Mouse (Mus musculus): ENCODE results near the gene Mex3d. TPM values are rescaled to one million over a fixed set of nuclear protein-coding genes. Genes with fewer than 3 reads are reported as not detected.

Gene Mex3d
- polyA plus RNA-seq (2021; fragmentation: Nextera tagmentation): 2.4 and 2.6 TPM in 2 replicates
- long read RNA-seq, experiment 1, partial matches to known transcripts: 1 of 2 reads
- long read RNA-seq, experiment 1, other reads (novel, unspliced or antisense): 0 of 2 reads
- long read RNA-seq, experiment 2, partial matches to known transcripts: 0 of 4 reads
- long read RNA-seq, experiment 2, other reads (novel, unspliced or antisense): 3 of 4 reads

DNA sequence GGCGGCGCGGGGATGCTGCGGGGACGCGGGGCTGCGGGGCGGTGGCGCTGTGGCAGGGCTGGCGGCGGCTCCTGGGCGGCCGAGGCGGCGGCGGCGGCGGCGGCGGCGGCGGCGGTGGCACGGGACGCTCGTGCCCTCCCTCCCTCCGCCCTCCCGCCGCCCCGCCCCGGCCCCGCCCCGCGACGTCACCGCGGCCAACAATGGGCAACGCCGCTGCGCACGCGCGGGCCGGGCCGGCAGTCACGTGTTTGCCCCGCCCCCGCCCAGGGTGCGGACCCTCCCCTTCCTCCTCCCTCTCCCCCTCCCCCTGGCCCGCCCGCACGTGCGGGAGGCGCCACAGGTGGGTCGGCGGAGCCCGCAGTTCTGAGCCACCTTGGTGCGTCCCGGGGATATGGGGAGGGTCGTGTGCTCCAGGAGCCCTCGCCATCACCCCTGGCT lies at the start of gene Mex3d:
TSS of gene Mex3d (minus strand) at position 138 of the 438 bp plus-strand sequence.

DNA sequence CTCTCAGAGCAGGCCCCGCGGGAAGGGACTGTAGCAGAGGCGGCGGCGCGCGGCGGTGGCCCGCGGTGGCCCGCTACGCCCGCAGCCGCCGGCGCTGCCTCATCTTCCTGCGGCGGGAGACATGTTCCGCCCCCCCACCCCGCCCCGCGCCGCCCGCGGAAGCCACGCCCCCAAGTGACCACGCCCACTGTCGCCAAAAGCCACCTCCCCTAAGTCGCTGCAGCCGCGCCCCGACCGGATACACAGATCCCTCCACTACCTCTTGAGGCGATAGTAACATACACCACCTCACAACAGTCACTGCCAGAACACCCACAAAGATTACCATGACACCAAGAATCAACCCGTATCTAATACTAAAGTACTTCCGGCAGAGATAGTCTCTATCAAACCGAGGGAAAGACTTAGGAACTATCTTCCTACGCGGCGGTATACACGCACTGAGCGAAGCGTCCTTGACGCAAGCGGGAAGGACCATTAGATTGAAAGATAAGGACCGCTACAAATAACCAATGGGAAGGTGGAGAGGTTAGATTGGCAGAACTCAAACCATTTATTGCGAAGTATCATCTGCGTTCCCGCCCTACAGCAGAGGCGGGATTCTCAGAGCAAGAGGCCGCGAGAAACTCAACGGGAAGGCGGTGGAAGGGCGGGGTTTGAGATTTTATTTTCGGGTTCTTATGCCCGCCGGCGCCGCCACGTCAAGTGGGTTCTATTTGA lies 46.2 kb upstream of the Mex3d start, which contains the start of gene Tcf3:
TSS of gene Tcf3 (minus strand) at position 135 of the 720 bp plus-strand sequence.

DNA sequence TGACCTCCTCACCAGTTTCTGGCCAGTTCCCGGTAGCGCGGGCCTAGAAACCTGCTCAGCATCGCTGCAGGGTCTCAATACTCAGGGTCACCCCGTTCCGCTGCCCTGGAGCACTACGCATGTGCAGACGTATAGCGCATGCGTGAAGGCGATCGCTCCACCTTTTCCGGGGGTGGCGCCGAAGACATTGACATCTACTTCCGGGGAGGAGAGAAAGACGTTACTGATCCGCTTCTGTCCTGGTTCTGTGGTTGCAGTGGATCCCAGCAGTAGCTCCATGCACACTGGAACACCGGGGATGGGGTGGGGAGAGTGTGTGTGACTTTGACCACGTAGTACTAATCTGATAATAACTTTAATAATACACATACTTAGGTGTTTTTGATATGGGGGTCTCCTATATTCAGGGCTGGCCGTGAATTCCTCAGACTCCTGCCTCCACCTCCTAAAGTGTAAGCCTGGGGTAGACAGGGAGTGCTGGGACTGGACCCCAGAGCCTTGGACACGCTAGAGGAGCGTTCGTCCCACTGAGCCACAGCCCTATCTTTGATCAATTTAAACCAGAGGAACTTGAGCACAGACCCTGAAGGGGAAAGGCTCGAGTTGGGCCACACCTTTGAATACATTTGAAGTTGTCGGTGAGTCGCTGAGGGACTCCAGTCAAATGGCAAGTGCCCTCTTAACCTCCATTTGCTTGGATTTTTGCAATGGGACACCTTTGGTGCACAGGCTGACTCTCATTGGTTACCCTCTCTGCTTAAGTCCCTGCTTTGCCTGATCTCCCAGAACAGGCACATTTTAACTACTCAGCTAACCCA lies 19.4 kb upstream of the Mex3d start, which contains the start of gene Uqcr11:
TSS of gene Uqcr11 (minus strand) at position 147 of the 818 bp plus-strand sequence.

DNA sequence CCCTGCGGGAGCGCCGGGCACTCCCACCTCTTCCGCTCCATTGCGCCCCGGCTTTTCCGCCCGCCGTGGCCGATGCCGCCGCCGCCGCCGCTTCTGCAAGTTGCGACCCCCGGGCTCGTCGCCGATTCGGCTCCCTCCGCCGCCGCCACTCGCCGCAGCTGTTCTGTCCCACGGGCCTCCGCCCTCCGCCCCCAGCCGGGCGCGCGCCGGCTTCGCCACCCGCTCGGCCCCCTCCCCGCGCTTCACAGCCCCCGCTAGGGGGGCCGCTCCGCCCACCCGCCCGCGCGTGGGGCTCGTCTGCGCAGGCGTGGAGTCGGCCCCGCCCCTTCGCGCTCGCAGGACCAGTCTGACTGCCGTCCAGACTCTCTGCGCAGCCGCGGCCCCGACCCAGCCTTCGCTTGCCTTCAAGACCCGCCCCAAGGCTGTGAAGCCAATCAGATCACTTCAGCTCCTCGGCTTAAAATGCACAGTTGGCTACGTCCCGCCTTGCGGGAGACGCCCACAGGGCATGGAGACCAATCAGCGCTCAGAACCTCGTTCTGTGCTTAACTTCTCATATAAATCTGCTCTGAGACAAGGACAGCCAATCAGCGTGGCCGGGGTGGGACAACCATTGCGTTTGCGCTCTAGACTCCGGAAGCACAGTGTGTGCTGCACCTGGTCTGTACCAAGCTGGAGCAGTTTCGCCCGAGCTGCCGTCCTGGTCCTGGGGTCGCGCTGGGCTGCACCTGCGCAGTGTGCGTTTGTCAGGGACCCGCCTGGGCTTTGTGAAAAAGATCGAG lies 11.9 kb upstream of the Mex3d start, which contains the start of gene Mbd3:
TSS of gene Mbd3 (minus strand) at position 360 of the 782 bp plus-strand sequence.

DNA sequence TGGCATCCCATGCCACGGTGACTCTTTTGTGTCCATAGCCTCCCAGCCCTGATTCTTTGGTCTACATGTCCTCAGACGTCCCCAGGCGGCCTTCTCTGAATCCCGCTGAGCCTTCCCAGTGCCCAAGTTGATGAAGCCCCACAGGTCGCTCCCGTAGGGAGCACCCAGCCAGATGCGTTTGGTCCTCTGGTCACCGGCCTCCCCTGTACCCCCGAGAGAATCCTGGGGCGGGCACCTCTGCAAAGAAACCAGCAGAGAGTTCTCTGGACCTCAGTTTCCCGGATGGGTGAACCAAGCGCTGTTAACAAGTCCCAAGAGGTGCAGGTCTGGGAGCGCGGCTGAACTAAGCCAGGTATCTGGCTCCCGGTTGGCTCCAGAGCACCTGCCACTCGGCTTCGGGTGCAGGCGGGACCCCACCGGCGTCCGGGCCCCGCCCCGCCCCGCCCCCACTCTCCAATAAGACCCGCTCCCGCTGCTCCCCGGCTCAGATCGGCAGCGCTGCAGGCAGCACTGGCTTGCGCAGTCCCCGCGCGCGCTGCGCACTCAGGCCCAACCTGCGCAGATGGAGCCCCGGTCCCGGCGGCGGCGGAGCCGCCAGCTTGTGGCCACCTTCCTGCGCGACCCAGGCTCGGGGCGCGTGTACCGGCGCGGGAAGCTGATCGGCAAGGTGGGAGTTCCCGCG lies 31.3 kb downstream of the Mex3d start, which contains the start of gene Plk5:
TSS of gene Plk5 (plus strand) at position 459 of the 682 bp plus-strand sequence.

DNA sequence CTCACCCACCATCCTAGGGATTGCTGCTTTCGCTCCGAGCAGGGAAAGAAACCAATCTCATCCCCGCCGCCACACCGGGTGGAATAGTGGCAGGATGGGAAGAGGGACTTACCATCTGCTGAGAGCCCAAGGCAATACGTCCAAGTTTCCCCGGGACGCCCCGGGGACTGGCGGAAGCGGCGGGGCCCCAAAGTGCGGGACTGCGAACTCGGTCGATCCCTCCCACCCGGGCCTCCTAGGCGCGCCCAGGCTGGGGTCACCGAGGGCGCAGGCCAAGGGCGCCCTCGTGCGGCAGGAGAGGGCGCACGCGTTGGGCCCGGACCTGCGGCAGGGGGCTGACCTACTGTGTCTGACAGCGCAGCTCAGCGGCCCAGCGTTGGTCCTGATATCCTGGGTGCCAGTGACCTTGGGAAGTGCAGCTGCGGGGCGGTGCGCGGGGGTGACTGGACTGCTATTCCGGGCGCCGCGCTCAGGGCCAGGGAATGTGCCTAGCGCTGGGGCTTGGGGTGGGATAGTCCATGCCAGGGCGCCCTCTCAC lies 39.1 kb downstream of the Mex3d start, which contains the start of gene Adamtsl5:
TSS of gene Adamtsl5 (minus strand) at position 169 of the 538 bp plus-strand sequence.

Other genes starting within 250 kb of the Mex3d start
- 898 and 915 TPM in 2 replicates for gene Atp5d, start 249.0 kb downstream of the Mex3d start, polyA plus RNA-seq (2021; fragmentation: Nextera tagmentation)
- 43.4 and 61.5 TPM in 2 replicates for gene Cbarp, start 246.8 kb downstream of the Mex3d start, polyA plus RNA-seq (2021; fragmentation: Nextera tagmentation)
- 4.7 and 33.2 TPM in 2 replicates for gene Midn, start 239.4 kb downstream of the Mex3d start, polyA plus RNA-seq (2021; fragmentation: Nextera tagmentation)
- 150 and 175 TPM in 2 replicates for gene Cirbp, start 221.7 kb downstream of the Mex3d start, polyA plus RNA-seq (2021; fragmentation: Nextera tagmentation)
- gene 1600002K03Rik, start 214.7 kb downstream of the Mex3d start, polyA plus RNA-seq (2021; fragmentation: Nextera tagmentation): 10.2 and 10.3 TPM in 2 replicates
- gene Efna2, start 208.2 kb downstream of the Mex3d start, polyA plus RNA-seq (2021; fragmentation: Nextera tagmentation): 4.3 and 7.8 TPM in 2 replicates
- gene Mum1, start 161.2 kb downstream of the Mex3d start, polyA plus RNA-seq (2021; fragmentation: Nextera tagmentation): 21.6 and 22.7 TPM in 2 replicates
- gene Ndufs7, start 138.5 kb downstream of the Mex3d start, polyA plus RNA-seq (2021; fragmentation: Nextera tagmentation): 803 and 960 TPM in 2 replicates
- 42.8 and 50.7 TPM in 2 replicates for gene Gamt, start 126.6 kb downstream of the Mex3d start, polyA plus RNA-seq (2021; fragmentation: Nextera tagmentation)
- gene Dazap1, start 126.2 kb downstream of the Mex3d start, polyA plus RNA-seq (2021; fragmentation: Nextera tagmentation): 3.4 and 7.6 TPM in 2 replicates
- 2,777 and 3,387 TPM in 2 replicates for gene Rps15, start 95.2 kb downstream of the Mex3d start, polyA plus RNA-seq (2021; fragmentation: Nextera tagmentation)
- 14.9 and 23.3 TPM in 2 replicates for gene Apc2, start 91.7 kb downstream of the Mex3d start, polyA plus RNA-seq (2021; fragmentation: Nextera tagmentation)
- gene 2310011J03Rik, start 67.1 kb downstream of the Mex3d start, polyA plus RNA-seq (2021; fragmentation: Nextera tagmentation): 45.3 and 52.5 TPM in 2 replicates
- gene Pcsk4, start 58.2 kb downstream of the Mex3d start, polyA plus RNA-seq (2021; fragmentation: Nextera tagmentation): 3.7 and 4.3 TPM in 2 replicates
- 8.9 and 10.0 TPM in 2 replicates for gene Reep6, start 57.7 kb downstream of the Mex3d start, polyA plus RNA-seq (2021; fragmentation: Nextera tagmentation)
- gene Adamtsl5, start 39.2 kb downstream of the Mex3d start, polyA plus RNA-seq (2021; fragmentation: Nextera tagmentation): 4.1 and 6.3 TPM in 2 replicates
- gene Plk5, start 31.2 kb downstream of the Mex3d start, polyA plus RNA-seq (2021; fragmentation: Nextera tagmentation): 17.5 and 30.6 TPM in 2 replicates
- 40.7 and 66.9 TPM in 2 replicates for gene Mbd3, start 11.9 kb upstream of the Mex3d start, polyA plus RNA-seq (2021; fragmentation: Nextera tagmentation)
- 1,219 and 1,315 TPM in 2 replicates for gene Uqcr11, start 19.2 kb upstream of the Mex3d start, polyA plus RNA-seq (2021; fragmentation: Nextera tagmentation)
- gene Tcf3, start 46.0 kb upstream of the Mex3d start, polyA plus RNA-seq (2021; fragmentation: Nextera tagmentation): 3.9 and 15.6 TPM in 2 replicates
- not detected in 2 replicates for gene Onecut3, start 107.2 kb upstream of the Mex3d start, polyA plus RNA-seq (2021; fragmentation: Nextera tagmentation)
- 0.04 TPM in 1 of 2 replicates, not detected in the other for gene Atp8b3, start 151.5 kb upstream of the Mex3d start, polyA plus RNA-seq (2021; fragmentation: Nextera tagmentation)
- gene Rexo1, start 173.9 kb upstream of the Mex3d start, polyA plus RNA-seq (2021; fragmentation: Nextera tagmentation): 16.6 and 17.7 TPM in 2 replicates
- gene Klf16, start 189.7 kb upstream of the Mex3d start, polyA plus RNA-seq (2021; fragmentation: Nextera tagmentation): 10.4 and 18.6 TPM in 2 replicates
- gene Abhd17a, start 202.7 kb upstream of the Mex3d start, polyA plus RNA-seq (2021; fragmentation: Nextera tagmentation): 73.4 and 155 TPM in 2 replicates
- gene Scamp4, start 215.2 kb upstream of the Mex3d start, polyA plus RNA-seq (2021; fragmentation: Nextera tagmentation): 85.6 and 95.7 TPM in 2 replicates
- 2.4 and 2.9 TPM in 2 replicates for gene Adat3, start 215.2 kb upstream of the Mex3d start, polyA plus RNA-seq (2021; fragmentation: Nextera tagmentation)
- 0.10 and 0.25 TPM in 2 replicates for gene Gm49322, start 218.4 kb upstream of the Mex3d start, polyA plus RNA-seq (2021; fragmentation: Nextera tagmentation)
- gene Csnk1g2, start 235.2 kb upstream of the Mex3d start, polyA plus RNA-seq (2021; fragmentation: Nextera tagmentation): 27.8 and 30.7 TPM in 2 replicates

All from left cerebral cortex, adult 6 months (tissue).